Mouse (Mus musculus) adipocyte (in vitro differentiated cells): ENCODE data around the gene Tecpr1.

ENCODE experiments used
- DNase-seq: peaks from one replicate; pipeline ENCODE4 v3.0.0-alpha.2; 2016; ENCODE audit warnings: low spot score

Tecpr1 gene

GRCm38 (mm10) chr5:144165756-144166155 is 57.7 kb downstream of the Tecpr1 start:
- no peak for DNase-seq

- no peak for DNase-seq
These were observed 60.5 kb downstream of the Tecpr1 start for GRCm38 (mm10) chr5:144162813-144163517.

- no peak for DNase-seq
These were observed 61.2 kb downstream of the Tecpr1 start for GRCm38 (mm10) chr5:144162080-144162812.

- no peak for DNase-seq
These were observed 64.3 kb downstream of the Tecpr1 start for GRCm38 (mm10) chr5:144159137-144159536.

GRCm38 (mm10) chr5:144158604-144159003 is 64.8 kb downstream of the Tecpr1 start:
- peak; percentile 98 for DNase-seq

GRCm38 (mm10) chr5:144154528-144154927 is 68.9 kb downstream of the Tecpr1 start:
- peak; percentile 84 for DNase-seq

GRCm38 (mm10) chr5:144151270-144151669 is 72.1 kb downstream of the Tecpr1 start:
- DNase-seq: no peak

GRCm38 (mm10) chr5:144149530-144149929 is 73.9 kb downstream of the Tecpr1 start:
- no peak for DNase-seq

GRCm38 (mm10) chr5:144146898-144147297 is 76.5 kb downstream of the Tecpr1 start:
- DNase-seq: no peak
